Mouse (Mus musculus) hindlimb bud, embryonic 11.5 days (tissue): ENCODE results near the gene Olfr1378.
A peak's percentile ranks its signal among the peaks of the same experiment; 100 is the strongest.

Source experiments
- DNase-seq: peaks from one replicate; pipeline ENCODE4 v3.0.0-alpha.2; 2012; ENCODE audit warnings: low read depth, low spot score; ENCODE audit errors: extremely low spot score

Gene Olfr1378

DNA sequence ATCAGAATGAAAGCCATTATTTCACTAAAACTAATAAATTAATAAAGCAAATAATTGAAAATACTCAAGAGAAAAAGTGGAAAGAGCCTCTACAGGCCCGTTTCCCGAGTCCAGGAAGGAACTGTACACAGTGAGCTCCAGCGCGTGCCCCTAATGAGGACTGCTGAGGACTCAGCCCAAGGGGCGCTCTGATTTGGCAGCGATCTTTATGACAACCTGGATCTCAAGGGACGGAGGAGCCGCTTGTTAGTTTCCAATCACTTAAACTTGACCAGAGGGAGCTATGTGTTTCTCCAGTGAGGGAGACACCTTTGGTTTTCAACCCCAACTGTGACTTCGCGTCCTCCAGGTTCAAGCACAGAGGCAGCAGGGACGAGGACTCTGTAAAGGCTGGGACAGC lies at the start of gene Olfr1378:
Gene Olfr1378 (plus strand): TSS at position 301 of the 400 bp plus-strand sequence.
- no peak for DNase-seq

DNA sequence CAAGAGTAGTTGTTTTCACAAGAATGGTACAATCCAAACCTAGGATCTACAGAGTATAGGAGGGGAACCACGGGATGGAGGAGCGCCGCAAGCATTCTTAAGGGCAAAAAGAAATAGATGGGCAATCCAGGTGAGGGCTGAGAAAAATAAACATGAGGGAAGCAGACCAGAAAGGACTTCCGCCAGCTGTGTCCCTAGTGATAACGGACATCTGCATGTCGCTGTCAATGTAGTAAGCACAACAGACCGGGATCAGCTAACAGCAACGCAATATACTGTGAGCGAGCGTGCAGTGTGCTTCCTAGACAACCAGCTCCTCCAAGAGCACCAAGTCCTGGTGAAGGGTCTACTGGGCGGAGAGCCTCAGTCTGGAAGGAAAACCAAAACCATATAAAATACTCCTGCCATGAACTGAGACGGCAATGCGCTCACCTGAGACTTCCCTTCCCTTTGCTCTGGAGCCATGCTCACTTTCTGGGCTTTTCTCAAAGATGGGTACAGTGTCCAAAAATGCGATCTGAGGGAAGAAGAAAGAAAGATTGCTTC lies 35.8 kb upstream of the Olfr1378 start:
- no peak for DNase-seq

DNA sequence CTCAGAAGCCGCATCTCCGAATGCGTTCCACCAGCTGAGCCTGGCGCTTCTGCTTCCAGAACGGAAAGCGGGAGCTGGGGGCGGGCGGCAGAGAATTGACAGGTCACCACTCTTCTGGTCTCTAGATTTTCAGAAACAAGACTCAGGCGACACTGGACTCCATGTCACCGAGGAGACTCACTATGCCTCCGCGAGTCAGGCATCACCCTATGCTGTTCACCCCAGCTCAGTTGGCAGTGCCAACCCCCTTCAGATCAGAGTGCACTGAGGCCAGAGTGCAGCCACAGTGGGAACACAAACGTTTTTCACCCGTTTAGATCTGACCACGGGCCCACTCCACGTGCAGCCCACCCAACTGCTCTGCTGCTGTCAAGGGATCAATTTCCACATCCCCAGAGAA lies 35.3 kb upstream of the Olfr1378 start:
- DNase-seq = no peak

DNA sequence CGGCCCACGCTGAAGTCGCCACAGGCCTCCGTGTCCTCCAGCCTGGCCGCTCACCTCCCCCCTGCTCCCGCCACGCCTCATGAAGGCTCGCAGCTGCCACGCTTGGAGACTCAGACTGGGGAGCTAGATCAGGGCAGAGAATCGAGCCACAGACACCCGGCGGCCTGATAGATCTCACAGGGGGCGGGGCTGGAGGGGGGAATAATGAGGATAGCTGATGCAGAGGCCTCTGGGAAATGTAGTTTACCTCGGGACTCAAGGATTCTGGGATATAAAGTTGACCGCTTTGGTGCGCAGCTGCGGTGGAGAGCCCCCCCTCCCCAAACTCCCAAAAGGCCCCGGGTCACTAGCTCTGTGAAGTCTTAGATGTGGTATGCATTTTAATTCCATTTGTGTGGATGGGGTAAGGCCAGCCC lies 34.9 kb upstream of the Olfr1378 start, which contains the start of gene Zfp354b:
Gene Zfp354b (minus strand): TSS at position 183 of the 416 bp plus-strand sequence.
- peak; percentile 47 for DNase-seq

DNA sequence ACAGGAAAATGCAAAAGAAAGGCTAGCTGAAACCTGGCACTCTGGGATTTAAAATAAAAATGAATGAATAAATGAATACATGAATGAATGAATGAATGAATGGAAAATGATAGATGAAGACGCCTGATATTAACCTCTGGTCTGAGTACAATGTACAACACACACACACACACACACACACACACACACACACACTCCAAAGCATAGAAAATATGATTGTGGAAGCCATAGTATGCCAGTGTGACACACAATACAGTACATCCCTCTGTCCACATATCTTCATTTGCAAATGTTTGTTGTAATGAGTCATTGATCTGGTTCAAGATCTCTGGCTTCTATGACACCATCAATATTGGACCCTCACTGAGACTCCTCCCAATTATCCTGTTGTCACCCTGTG lies 34.3 kb upstream of the Olfr1378 start:
- no peak for DNase-seq

DNA sequence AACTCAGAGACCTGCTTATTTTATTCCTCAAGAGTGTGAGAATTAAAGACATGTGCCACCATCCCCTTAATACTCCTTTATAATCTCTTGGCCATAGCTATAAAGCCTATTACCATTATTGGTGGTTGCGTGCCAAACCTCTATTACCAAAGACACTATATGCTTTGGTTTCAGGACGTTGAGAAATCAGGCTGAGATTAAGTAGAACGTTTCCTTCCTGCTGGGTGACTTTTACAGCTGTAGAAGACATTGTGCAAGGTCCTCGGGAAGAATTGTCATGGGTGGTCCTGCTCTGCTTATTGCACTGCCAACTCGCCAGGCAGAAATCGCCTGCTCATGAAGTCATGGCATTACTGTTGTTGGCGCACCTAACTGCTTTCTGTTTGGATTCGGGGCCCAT lies 27.9 kb upstream of the Olfr1378 start:
- DNase-seq = no peak

DNA sequence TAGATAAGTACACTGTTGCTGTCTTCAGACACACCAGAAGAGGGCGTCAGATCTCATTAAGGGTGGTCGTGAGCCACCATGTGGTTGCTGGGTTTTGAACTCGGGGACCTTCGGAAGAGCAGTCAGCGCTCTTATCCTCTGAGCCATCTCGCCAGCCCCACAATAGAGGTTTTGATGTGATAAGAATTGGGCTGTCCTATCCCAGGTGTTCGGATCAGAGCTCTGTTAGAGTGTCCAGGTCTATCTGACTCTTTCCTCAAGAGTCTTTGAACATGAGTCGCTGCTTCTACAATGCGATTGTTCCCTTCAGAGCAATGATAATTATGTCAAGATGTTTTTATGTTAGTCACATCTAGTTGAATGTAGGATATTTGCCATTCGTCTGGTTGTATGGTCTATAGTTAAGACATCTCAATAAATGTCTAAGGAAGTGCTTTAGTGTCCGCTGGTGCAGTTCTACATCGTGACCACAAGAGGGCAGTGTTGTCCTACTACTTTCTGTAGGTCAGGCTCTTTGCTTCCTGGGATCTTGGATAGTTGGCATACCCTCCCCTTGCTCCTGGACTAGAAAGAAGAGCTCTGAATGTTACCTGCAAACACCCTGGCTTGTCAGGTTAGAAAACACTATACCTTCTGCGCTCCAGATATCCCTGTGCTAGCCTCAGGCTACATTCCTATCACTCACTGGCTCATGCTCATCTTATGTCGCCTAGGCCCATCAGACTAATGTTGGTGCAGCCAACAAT lies 26.5 kb upstream of the Olfr1378 start:
- peak; percentile 53 for DNase-seq

DNA sequence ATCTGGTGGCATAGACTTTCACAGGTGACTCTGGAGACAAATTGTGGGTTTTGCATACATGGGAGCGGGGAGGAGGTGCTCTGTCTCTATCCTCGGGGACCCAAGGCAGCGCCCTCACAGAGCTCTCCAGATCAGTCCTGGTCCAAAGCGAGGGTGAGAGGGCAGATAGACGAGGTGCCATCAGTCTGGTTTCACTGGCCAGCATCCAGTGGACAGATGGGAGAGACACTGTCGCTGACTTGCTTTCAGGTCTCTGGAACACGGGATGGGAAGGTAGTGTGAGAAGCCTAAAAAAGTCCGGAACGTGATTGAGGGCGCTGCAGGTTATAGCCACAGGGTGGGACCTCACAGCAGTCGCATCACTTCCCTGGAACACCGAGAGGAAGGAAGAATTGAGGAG lies 23.9 kb upstream of the Olfr1378 start:
- DNase-seq = no peak

DNA sequence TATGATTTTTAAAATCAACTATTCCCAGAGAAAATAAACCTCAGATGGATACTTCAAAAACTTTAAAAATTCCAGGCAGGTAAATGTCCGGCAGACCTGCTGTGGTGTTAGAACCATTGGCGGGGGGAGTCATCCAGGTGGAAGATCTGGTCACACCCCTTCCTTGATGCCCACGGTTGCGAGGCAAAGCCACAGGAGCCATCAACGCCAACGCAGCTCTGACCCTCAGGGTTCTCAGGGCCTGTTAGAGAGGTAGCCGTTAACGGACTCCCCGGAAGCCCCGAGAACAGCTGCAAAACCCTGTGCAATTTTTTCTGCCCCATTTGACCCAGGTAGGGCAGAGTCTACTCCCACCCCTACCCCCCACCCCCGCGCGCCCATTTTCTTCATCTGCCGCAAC lies 22.8 kb upstream of the Olfr1378 start, which contains the start of gene 4933414I15Rik:
Gene 4933414I15Rik (minus strand): TSS at position 260 of the 400 bp plus-strand sequence.
- no peak for DNase-seq

DNA sequence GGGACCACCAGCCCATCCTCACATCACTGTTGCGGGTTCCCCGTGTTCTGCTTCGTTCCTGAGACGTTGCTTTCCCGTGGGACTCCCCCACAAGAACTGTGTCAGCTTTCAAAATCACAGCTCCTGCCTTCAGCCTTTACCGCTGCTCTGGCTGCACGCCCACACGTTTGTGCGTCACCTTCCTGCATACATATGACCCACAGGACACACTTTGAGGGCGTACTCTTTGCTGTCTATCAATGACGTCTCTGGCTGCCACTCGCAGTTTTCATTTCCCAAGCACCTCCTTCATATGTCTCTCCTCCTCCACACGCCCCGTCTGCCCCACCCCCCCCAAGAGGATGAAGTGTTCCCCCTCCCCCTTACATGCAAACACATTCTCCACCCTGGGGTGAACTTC lies 14.0 kb upstream of the Olfr1378 start:
- DNase-seq = no peak

DNA sequence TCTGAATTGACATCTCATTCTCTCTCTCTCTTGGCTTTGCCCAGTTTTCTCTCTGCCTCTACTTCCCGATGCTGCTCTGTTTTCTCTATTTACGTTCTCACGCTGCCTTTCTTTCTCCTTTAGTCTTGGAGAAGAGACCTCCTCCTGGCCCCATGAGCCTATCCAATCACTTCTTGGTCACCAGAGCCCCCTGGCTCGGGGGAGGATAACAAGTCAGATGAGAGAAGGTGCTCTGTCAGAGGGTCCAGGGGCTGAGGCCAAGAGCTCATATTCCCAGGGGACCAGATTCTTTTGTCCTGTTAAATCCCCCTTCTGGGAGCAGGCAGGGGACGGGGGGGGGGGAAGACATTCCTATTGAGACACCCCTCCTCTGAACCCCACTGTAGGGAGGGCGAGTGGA lies 12.7 kb upstream of the Olfr1378 start, which contains the start of gene Prop1:
Gene Prop1 (minus strand): TSS at position 101 of the 400 bp plus-strand sequence.
- DNase-seq = no peak

DNA sequence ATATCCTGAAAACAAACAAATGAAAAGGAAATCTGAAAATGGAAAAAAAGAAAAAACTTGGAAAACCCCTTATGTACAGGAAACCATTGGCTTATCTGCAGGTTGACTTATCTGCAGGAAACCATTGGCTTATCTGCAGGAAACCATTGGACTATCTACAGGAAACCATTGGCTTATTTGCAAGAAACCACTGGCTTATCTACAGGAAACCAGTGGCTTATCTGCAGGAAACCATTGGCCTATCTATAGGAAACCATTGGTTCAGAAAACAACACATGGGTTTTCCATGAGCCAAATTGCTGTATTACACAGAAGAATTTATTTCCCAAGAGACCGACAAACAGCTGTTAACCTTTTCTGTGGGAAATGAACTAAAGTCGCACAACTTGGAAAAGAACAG lies 1.4 kb upstream of the Olfr1378 start:
- no peak for DNase-seq

DNA sequence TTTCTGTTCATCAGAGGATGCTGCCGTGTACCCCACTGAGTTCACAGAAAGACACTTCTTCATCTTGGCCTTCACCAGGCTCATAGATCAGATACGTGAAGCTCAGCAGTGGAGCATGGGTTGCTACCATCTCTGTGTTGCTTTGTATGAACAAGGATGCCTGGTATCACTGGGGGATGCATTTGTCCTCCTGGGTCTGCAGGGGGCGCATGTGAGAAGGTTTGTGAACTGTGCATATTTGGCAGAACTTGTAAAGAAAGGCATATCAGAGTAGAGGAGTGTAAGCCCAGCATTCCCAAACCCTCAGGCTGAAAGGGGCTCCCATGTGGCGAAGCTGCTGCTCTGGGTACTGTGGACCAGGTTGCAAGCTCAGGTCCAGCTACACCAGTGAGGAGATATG lies 10.9 kb downstream of the Olfr1378 start:
- no peak for DNase-seq

DNA sequence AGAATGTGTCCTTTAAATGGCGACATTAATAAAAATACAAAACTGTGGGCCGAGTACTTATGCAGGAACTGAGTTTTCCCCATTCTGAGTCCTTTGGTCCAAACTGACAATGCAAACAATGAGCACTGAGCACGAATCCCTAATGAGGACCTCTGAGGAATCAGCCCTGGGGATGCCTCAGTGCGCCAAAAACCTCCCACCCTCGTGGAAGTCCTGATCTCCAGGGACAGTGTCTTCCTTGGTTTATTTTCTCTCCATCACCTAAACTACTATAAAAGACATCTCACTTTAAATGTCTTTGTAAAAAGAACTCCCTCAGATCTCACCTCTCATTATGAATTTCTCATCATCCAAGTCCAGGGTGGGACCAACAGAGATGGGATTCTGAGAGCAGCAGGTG lies 15.3 kb downstream of the Olfr1378 start, which contains the start of gene Olfr1377:
Gene Olfr1377 (plus strand): TSS at position 301 of the 400 bp plus-strand sequence.
- no peak for DNase-seq

DNA sequence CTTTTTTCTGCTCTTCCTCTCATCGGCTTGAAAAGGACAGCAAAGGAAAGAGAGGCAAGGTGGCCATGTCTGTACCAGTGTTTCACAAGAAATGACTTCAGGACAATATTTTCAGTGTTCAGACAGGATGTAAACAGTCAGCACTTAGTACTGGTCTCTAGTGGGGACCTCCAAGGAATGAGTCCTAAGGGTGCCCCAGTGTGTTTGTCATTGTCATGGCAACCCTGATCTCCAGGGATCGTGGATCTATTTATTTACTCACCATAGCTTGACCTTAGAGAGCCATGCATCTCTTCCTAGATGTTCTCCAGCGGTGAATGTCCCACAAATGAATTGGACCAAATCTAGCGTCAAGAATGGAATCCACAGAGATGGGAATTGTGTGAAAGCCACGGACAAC lies 37.0 kb downstream of the Olfr1378 start, which contains the start of gene Olfr51:
Gene Olfr51 (plus strand): TSS at position 301 of the 400 bp plus-strand sequence.
- no peak for DNase-seq

DNA sequence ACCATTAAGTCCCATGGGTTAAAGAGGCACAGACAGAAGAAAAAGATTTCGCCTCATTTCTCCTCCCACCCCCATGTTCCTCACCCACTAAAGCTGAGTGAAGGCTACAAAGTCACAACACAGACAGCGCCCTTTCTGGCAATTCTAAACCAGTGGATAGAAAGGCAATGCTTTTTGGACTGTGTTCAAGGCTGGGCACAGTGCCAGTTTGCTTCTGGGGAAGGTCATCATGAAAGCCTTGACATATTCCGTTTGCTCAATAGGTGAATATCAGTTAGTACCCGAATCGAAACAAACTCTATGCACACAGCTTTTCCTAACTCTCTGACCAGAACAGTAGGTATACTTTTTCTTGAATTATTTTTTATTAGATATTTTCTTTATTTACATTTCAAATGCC lies 45.5 kb downstream of the Olfr1378 start:
- DNase-seq = no peak

DNA sequence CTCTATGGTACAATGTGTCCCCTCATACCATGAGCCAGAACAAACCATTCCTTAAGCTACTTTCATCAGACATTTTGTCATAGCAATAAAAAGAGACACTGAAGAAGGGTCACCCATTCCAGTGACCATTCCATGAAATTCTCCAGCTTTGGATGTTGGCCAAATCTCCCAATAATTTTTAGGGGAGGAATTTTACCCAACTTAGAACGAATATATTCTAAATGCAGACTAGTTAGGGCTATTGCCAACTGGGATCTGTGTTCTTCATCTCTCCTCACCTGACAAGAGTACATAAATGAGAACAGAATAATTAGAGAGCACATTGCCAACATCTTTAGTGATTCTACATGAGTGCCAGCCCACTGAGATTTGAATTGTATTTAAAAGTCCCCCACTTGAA lies 47.6 kb downstream of the Olfr1378 start, which contains the start of gene Olfr54:
Gene Olfr54 (plus strand): TSS at position 301 of the 400 bp plus-strand sequence.
- DNase-seq = no peak

DNA sequence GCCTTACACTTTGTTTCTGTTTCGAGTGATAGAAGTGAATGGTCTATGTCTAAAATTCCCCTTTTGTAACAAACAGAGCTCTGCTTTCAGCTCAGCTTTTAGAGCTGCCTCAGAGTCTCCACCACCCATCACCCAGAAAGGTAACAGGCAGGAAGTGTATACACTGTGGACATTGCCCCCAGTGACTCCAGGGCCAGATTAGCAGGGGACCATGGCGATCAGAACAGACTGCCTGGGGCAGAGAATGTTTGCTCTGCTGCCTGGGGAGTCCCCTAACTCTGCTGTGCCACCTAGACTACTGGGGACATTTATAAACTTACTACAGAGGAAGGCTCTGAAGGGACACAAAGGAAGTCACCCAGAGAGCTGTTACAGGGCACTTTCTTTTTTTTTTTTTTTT lies 50.0 kb downstream of the Olfr1378 start:
- DNase-seq = no peak
